Mouse (Mus musculus) intestine, embryonic 14.5 days (tissue): ENCODE data around the gene Kalrn. TPM values are rescaled to one million over a fixed set of nuclear protein-coding genes. Genes with fewer than 3 reads are reported as not detected.
A peak's percentile ranks its signal among the peaks of the same experiment; 100 is the strongest.

Source experiments
- ATAC-seq: fragments of 200-750 bp; cut with Nextera tagmentation; replicated peaks from 2 replicates; pipeline ENCODE4 v1.8.0; 2017; ENCODE audit warnings: low read depth, moderate number of reproducible peaks, moderate TSS enrichment, moderate library complexity; ENCODE audit not compliant: low FRiP score, low TSS enrichment
- DNase-seq: peaks from one replicate; pipeline ENCODE4 v3.0.0-alpha.2; 2018; ENCODE audit warnings: low spot score
- H3K27ac ChIP-seq: fragments of 300-500 bp; sonication (generic); 2 replicates; pipeline ENCODE4 v1.5.1; 2014; ENCODE audit warnings: low read depth, mild to moderate bottlenecking, control low read depth
- H3K27me3 ChIP-seq: fragments of 300-500 bp; sonication (generic); replicated peaks from 2 replicates; pipeline ENCODE4 v1.6.1; 2014; ENCODE audit warnings: low read length, control low read depth; ENCODE audit not compliant: control insufficient read depth, insufficient read depth
- H3K36me3 ChIP-seq: fragments of 300-500 bp; sonication (generic); 2 replicates; pipeline ENCODE4 v1.6.1; 2014; ENCODE audit warnings: low read length, control low read depth; ENCODE audit not compliant: control insufficient read depth, insufficient read depth
- H3K4me1 ChIP-seq: fragments of 300-500 bp; sonication (generic); replicated peaks from 2 replicates; pipeline ENCODE4 v1.6.1; 2014; ENCODE audit warnings: low read length, control low read depth, mixed read lengths; ENCODE audit not compliant: control insufficient read depth, insufficient read depth
- H3K4me2 ChIP-seq: fragments of 300-500 bp; sonication (generic); 2 replicates; pipeline ENCODE4 v1.6.1; 2014; ENCODE audit warnings: low read length
- H3K4me3 ChIP-seq: fragments of 300-500 bp; sonication (generic); 2 replicates; pipeline ENCODE4 v1.5.1; 2014; ENCODE audit warnings: low read depth, low read length, control low read depth, mixed read lengths
- H3K9ac ChIP-seq: fragments of 300-500 bp; sonication (generic); 2 replicates; pipeline ENCODE4 v1.6.1; 2014; ENCODE audit warnings: mild to moderate bottlenecking, low read length
- H3K9me3 ChIP-seq: fragments of 300-500 bp; sonication (generic); 2 replicates; pipeline ENCODE4 v1.6.1; 2016; ENCODE audit warnings: low read length, control low read depth; ENCODE audit not compliant: control insufficient read depth
- WGBS: fragments of 180-500 bp; shearing (Covaris S2); extraction: QIAGEN DNeasy Blood & Tissue Kit; methylation state at CpG from one replicate; pipeline ENCODE4 v1.1.7; 2014; 5-methylcytosine and 5-hydroxymethylcytosine counted together
- polyA plus RNA-seq: library from polyadenylated mRNA; unstranded; fragments of >200 nt; fragmentation: Nextera tagmentation; extraction: Ambion mirVana; gene quantifications from 2 replicates; pipeline ENCODE4 v1.2.1, GENCODE M21; 2014

Gene Kalrn
- polyA plus RNA-seq, 1 experiment from 2014 or later: 20.1 TPM

DNA sequence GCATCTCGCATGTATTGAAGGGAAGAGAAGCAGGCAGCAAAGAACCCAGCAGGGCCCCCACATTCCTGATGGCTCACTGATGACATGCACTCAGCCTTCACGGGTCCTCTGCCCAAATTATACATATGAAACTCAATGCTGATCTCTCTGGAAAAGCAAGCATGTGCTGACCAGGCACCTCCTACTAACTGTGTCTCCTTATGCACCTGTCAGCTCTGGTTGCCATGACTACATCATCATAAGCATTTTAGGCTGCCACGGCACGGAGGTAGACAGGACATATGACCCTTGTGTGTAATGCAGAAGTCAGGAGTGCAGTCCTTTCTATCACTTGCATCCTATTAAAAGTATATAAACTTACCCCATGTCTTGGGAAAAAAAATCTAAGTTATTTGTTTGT lies 29.6 kb downstream of the Kalrn start:
- Histone ChIP-seq H3K9ac (no peak overlapping the region), H3K4me2 (no peak overlapping the region), H3K27me3 (no peaks in the 10 kb centered on the region), H3K4me3 (no peak overlapping the region), H3K9me3 (peaks cover 3% of the 10 kb centered on the region; the same call in 1 of the 2 replicates), H3K36me3 (no peaks in the 10 kb centered on the region), H3K27ac (no peak overlapping the region), H3K4me1 (peaks cover 4% of the 10 kb centered on the region; the same call in 1 of the 2 replicates)
- no peak for DNase-seq
- ATAC-seq: no peak
- WGBS: 76% methylated on average over 4 of the region's 4 CpGs

GRCm38 (mm10) chr16:34542341-34542740 lies 31.0 kb downstream of the Kalrn start:
- Histone ChIP-seq H3K9me3 (peaks cover 3% of the 10 kb centered on the region; the same call in 1 of the 2 replicates), H3K4me2 (no peak overlapping the region), H3K36me3 (no peaks in the 10 kb centered on the region), H3K4me1 (peaks cover 3% of the 10 kb centered on the region; the same call in 1 of the 2 replicates), H3K4me3 (no peak overlapping the region), H3K9ac (no peak overlapping the region), H3K27me3 (no peaks in the 10 kb centered on the region), H3K27ac (no peak overlapping the region)
- ATAC-seq (no peak), DNase-seq (no peak)
- 94% methylated on average over 2 of the region's 2 CpGs for WGBS

DNA sequence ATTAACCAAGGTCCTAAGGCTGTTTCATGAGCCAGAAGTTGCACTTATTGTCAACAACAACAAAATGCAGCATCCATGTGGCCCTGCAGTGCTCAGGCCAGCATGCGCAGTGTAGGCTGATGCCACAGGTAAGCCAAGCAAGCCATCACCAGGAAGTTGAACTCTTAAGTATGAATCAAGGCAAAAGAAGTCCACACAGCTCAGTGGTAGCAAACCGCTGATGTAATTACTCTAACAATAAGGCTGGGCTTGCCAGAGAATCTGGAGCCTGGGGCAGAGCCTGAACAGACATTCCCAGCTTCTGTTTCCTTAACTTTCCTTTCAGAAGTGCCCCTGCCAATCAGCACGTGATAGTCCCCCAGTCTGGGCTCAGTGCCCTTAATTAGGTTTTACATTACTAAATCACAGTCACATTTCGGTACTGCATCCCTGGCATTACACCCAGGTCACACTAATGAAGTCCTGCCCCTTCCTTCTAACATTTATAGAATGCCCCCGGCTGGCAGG lies 34.6 kb downstream of the Kalrn start:
- Histone ChIP-seq H3K9ac (no peak overlapping the region), H3K4me2 (no peak overlapping the region), H3K36me3 (no peaks in the 10 kb centered on the region), H3K27me3 (no peaks in the 10 kb centered on the region), H3K27ac (no peak overlapping the region), H3K9me3 (peaks cover 3% of the 10 kb centered on the region; the same call in 1 of the 2 replicates), H3K4me3 (no peak overlapping the region), H3K4me1 (0 out of 2 replicates have a peak, but pooled peaks cover 6% of the 10 kb centered on the region)
- ATAC-seq (no peak), DNase-seq (no peak)
- WGBS: 70% methylated on average over 5 of the region's 5 CpGs

- H3K4me3 ChIP-seq: no peak overlapping the region
- no peaks in the 10 kb centered on the region for H3K9me3 ChIP-seq
- 0 out of 2 replicates have a peak, but pooled peaks cover 6% of the 10 kb centered on the region for H3K4me1 ChIP-seq
- WGBS: 78% methylated on average over 6 of the region's 6 CpGs
- no peaks in the 10 kb centered on the region for H3K36me3 ChIP-seq
- no peaks in the 10 kb centered on the region for H3K27me3 ChIP-seq
- ATAC-seq (no peak), DNase-seq (no peak)
- H3K9ac ChIP-seq: no peak overlapping the region
- no peak overlapping the region for H3K4me2 ChIP-seq
- no peak overlapping the region for H3K27ac ChIP-seq
Measured at GRCm38 (mm10) chr16:34536300-34536699, 37.0 kb downstream of the Kalrn start.

GRCm38 (mm10) chr16:34535135-34535534 lies 38.2 kb downstream of the Kalrn start:
- DNase-seq: no peak
- ATAC-seq: no peak
- 37% methylated on average over 7 of the region's 7 CpGs for WGBS
- Histone ChIP-seq H3K4me2 (no peak overlapping the region), H3K9me3 (no peaks in the 10 kb centered on the region), H3K36me3 (no peaks in the 10 kb centered on the region), H3K4me1 (0 out of 2 replicates have a peak, but pooled peaks cover 6% of the 10 kb centered on the region), H3K4me3 (no peak overlapping the region), H3K27ac (no peak overlapping the region), H3K9ac (no peak overlapping the region), H3K27me3 (no peaks in the 10 kb centered on the region)

DNA sequence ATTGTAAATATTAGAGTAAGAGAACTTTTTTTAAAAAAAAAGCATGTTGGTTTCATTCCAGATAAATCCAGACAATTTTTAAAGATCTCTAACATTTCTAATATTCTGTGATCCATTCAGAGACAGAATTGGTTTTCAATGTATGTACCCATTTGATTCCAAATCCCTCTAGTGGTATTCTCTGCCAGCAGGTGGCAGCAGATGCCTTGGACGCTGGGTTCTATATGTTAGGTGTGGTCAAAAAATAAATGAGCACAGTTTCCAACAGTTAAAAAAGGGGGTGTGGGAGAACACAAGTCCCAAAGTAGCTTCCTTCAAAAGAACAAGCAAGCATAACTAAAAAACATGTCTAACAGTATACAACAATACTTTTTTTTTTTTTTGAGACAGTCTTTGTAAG lies 41.8 kb downstream of the Kalrn start:
- no peak for ATAC-seq
- Histone ChIP-seq H3K27me3 (no peaks in the 10 kb centered on the region), H3K27ac (no peak overlapping the region), H3K9ac (no peak overlapping the region), H3K9me3 (no peaks in the 10 kb centered on the region), H3K4me1 (peaks cover 31% of the 10 kb centered on the region), H3K4me2 (no peak overlapping the region), H3K4me3 (no peak overlapping the region), H3K36me3 (no peaks in the 10 kb centered on the region)
- 3% methylated on average over 1 of the region's 1 CpGs for WGBS
- no peak for DNase-seq

DNA sequence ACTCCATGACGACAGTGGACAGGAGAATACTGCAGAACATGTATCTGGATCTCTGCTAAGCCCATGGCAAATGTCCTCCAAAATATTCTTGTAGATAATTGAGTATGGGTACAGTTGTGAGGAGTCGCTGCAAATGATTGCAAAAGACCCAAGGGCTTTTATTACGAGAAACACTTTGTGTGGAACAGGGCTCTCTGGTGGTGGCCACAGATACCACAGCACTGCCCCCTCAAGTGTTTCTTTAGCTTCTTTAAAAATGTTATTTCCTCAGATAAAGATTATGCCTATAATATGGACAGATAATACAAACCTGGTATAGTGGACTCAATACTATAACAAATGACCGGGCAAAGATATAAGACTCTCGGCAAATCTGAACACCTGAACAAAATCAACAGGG lies 43.3 kb downstream of the Kalrn start:
- Histone ChIP-seq H3K27me3 (no peaks in the 10 kb centered on the region), H3K4me3 (no peak overlapping the region), H3K4me2 (no peak overlapping the region), H3K9me3 (no peaks in the 10 kb centered on the region), H3K4me1 (peaks cover 38% of the 10 kb centered on the region), H3K36me3 (no peaks in the 10 kb centered on the region), H3K27ac (no peak overlapping the region), H3K9ac (no peak overlapping the region)
- DNase-seq: no peak
- 76% methylated on average over 5 of the region's 5 CpGs for WGBS
- no peak for ATAC-seq

DNA sequence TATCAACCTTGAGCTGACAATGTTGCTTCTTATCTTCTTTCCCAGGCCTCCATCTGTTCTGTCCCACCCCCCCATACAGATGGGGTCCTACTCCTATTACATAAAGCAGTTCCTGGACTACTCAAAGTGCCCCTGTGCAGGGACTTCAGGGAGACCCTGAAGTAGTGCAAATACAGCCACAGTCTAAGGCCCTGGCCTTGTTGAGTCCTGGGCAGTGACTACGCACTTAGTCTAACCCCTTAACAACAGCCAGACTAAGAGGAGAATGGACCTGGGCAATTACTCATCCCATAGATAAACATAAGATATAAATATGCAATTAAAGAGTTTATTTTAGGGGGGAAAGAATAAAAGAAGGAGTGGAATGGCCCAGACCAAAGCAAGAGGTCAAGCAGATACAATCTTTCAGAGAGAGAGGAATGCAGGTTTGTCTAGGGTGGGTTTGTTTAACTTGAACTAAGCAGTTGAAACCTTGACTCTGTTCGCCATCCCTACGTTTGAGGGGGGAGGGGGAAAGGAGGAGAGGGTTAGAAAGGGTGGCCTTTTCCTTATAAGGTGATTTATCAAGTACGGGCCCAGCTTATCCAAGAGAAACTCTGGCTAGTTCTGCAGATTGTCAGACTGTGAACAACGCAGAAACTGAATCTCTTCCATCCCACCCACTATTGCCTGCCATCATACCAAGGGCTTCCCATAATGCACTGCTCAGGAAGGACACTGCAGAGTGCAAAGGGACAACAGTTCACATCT lies 44.9 kb downstream of the Kalrn start:
- 28% methylated on average over 5 of the region's 5 CpGs for WGBS

DNA sequence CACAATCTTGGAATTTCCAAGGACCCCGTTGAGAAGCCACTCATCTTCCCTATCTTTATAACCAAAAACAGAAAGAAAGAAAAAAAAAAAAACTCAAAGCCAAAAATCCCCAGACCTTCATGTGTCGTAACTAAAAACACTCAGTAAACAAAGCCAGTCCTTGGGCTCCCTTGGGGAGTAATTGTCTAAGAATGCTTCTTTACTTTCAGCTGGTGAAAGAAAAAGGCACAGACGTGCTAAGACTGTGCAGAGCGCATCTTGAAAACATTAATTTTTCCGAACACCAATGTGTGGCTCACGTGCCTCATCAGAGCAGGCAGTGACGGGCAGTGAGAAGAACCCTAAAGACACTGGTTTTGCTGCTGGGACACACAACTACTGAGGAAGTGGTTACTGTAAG lies 47.0 kb downstream of the Kalrn start:
- DNase-seq: no peak
- H3K27ac ChIP-seq: no peak overlapping the region
- 71% methylated on average over 7 of the region's 7 CpGs for WGBS
- H3K9me3 ChIP-seq: no peaks in the 10 kb centered on the region
- no peak for ATAC-seq
- peaks cover 40% of the 10 kb centered on the region for H3K4me1 ChIP-seq
- no peak overlapping the region for H3K4me3 ChIP-seq
- no peak overlapping the region for H3K9ac ChIP-seq
- no peaks in the 10 kb centered on the region for H3K36me3 ChIP-seq
- no peaks in the 10 kb centered on the region for H3K27me3 ChIP-seq
- no peak overlapping the region for H3K4me2 ChIP-seq

More for the DNA sequence above, 44.9 kb downstream of the Kalrn start:
- ATAC-seq (peak; percentile 83), DNase-seq (no peak)
- no peaks in the 10 kb centered on the region for H3K36me3 ChIP-seq
- H3K9ac ChIP-seq: no peak overlapping the region
- peaks cover 40% of the 10 kb centered on the region for H3K4me1 ChIP-seq
- H3K4me3 ChIP-seq: no peak overlapping the region
- no peak overlapping the region for H3K4me2 ChIP-seq
- no peaks in the 10 kb centered on the region for H3K9me3 ChIP-seq
- peak overlapping the region; percentile 78 for H3K27ac ChIP-seq
- no peaks in the 10 kb centered on the region for H3K27me3 ChIP-seq
